Mouse (Mus musculus): ENCODE data around the gene Sox6. TPM values are rescaled to one million over a fixed set of nuclear protein-coding genes. Genes with fewer than 3 reads are reported as not detected.

Gene Sox6
- polyA plus RNA-seq, 1 experiment from 2014 or later = 31.2 TPM

DNA sequence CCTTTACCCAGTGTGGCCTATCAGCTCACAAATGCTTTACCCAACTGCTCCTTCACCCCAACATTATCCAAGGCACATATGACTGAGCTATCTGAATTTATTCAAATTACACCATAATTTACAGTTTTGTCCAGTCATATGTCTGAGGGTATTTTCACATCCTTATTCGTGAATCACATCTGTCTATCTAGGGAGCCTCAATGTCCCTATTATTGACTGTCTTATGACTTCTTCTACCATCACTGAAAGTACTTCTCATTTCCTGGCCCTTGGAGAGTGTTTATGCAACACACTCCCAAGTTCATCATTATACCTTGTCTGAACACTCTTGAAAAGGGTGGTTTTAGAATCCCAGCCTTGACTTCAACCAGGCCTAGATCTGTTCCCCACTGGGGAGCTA, 128.3 kb downstream of the Sox6 start:
- Histone ChIP-seq H3K9ac (ENCODE audit: low read depth, low read length) (no peak overlapping the region), H3K4me2 (ENCODE audit: low read length) (no peak overlapping the region), H3K4me1 (ENCODE audit: control insufficient read depth, insufficient read depth, low read depth, low read length) (no peaks in the 10 kb centered on the region), H3K4me3 (ENCODE audit: low read length) (no peak overlapping the region), H3K27me3 (replicated peaks; ENCODE audit: control insufficient read depth, insufficient read depth, low read length) (no peaks in the 10 kb centered on the region), H3K9me3 (ENCODE audit: control insufficient read depth, low read length) (no peaks in the 10 kb centered on the region), H3K27ac (ENCODE audit: low read depth, low read length) (no peak overlapping the region), H3K36me3 (ENCODE audit: control insufficient read depth, insufficient read depth, low read length) (no peaks in the 10 kb centered on the region)
- no peak for ATAC-seq
- WGBS = 100% methylated on average over 1 of the region's 1 CpGs

DNA sequence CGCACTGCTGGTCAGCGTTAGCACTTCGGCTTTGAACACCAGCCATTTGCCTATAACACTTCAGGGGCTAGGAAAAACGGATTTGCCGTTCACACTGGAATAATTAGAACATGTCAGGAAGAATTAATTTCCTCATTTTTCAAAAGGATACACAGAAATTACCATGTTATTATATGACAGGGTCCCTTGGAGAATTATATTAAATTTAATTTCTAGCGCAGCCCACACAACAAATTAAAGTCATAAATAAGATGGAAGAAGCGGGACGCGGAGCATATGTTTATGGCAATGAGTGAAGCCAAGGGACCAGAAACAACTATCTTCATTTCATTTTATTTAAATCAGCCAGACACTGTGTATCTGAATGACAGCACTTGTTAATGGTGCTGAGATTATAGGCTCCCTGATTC, 133.8 kb downstream of the Sox6 start:
- no peaks in the 10 kb centered on the region for H3K9me3 ChIP-seq (ENCODE audit: control insufficient read depth, low read length)
- no peak overlapping the region for H3K4me3 ChIP-seq (ENCODE audit: low read length)
- H3K27ac ChIP-seq (ENCODE audit: low read depth, low read length) = no peak overlapping the region
- 0 out of 2 replicates have a peak, but pooled peaks cover 3% of the 10 kb centered on the region for H3K27me3 ChIP-seq (replicated peaks; ENCODE audit: control insufficient read depth, insufficient read depth, low read length)
- H3K4me1 ChIP-seq (ENCODE audit: control insufficient read depth, insufficient read depth, low read depth, low read length) = peaks cover 3% of the 10 kb centered on the region
- WGBS = 42% methylated on average over 9 of the region's 9 CpGs
- H3K9ac ChIP-seq (ENCODE audit: low read depth, low read length) = no peak overlapping the region
- H3K4me2 ChIP-seq (ENCODE audit: low read length) = no peak overlapping the region
- H3K36me3 ChIP-seq (ENCODE audit: control insufficient read depth, insufficient read depth, low read length) = no peaks in the 10 kb centered on the region
- peak; percentile 50; the same call in 1 of the 2 replicates for ATAC-seq

DNA sequence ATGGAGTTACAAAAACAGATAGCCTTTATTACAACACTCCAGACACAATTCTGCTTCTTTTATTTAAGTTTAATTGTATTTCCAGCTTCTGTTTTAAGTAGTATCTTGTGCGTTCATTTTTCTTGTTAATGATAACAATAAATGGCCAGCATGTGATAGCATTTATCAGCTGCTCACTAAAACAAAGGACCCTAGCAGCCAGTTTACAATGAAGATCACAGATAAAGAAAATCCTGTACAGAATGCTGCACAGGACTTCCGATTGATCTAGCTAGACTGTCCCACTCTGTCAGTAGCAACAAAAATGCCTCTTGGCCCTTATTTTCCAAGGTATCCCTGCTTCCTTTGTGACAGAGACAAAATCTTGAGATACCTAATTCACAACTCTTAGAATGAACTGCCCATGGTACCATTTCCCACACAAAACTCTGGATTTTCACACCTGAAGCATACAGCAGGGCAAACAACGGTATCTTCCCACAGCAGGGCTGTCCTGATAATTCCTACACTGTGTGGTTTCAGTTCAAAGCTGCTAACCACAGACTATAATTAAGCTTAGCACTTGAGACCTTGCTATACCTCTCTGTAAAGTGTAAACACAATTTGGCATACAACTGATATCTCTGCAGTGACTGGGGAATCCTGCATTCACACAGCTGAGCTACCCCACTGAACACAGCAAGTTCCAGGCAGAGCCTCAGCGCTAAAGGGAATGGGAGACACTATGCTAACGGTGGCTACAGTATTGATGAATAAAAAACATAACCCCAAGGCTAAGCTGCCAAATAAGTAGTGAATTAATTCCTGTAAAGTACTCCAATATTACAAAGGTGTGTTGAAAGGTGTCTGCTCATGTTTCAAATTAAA, 134.4 kb downstream of the Sox6 start:
- Histone ChIP-seq H3K36me3 (ENCODE audit: control insufficient read depth, insufficient read depth, low read length) (no peaks in the 10 kb centered on the region), H3K4me3 (ENCODE audit: low read length) (no peak overlapping the region), H3K4me1 (ENCODE audit: control insufficient read depth, insufficient read depth, low read depth, low read length) (peaks cover 3% of the 10 kb centered on the region), H3K4me2 (ENCODE audit: low read length) (0 out of 2 replicates have a peak overlapping the region, but pooled peaks have one; percentile 4), H3K9ac (ENCODE audit: low read depth, low read length) (no peak overlapping the region), H3K9me3 (ENCODE audit: control insufficient read depth, low read length) (no peaks in the 10 kb centered on the region), H3K27ac (ENCODE audit: low read depth, low read length) (no peak overlapping the region), H3K27me3 (replicated peaks; ENCODE audit: control insufficient read depth, insufficient read depth, low read length) (0 out of 2 replicates have a peak, but pooled peaks cover 3% of the 10 kb centered on the region)
- WGBS = 50% methylated on average over 5 of the region's 5 CpGs
- ATAC-seq = peak; percentile 45; the same call in 1 of the 2 replicates

DNA sequence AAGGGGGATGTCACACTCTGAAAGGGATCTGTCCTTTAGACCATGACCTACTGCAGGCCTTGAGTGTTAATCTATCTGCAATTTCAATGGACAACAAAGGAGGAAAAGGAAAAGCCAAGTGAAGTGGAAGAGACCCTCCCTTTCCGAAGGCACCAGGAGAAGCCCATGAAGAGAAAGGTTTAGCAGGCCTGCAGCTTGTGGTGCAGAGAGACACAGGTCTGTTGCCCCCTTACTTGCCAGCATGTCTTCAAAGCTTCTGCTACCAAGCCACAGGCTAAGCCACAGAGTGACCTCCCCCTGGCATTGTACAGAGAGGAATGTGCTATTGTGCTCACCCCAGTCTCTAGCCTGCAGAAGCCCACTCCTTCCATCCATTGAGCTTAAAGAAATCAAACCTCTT, 135.2 kb downstream of the Sox6 start:
- ATAC-seq = no peak
- Histone ChIP-seq H3K4me1 (ENCODE audit: control insufficient read depth, insufficient read depth, low read depth, low read length) (peaks cover 3% of the 10 kb centered on the region), H3K4me3 (ENCODE audit: low read length) (no peak overlapping the region), H3K9me3 (ENCODE audit: control insufficient read depth, low read length) (no peaks in the 10 kb centered on the region), H3K4me2 (ENCODE audit: low read length) (no peak overlapping the region), H3K27ac (ENCODE audit: low read depth, low read length) (no peak overlapping the region), H3K27me3 (replicated peaks; ENCODE audit: control insufficient read depth, insufficient read depth, low read length) (0 out of 2 replicates have a peak, but pooled peaks cover 3% of the 10 kb centered on the region), H3K9ac (ENCODE audit: low read depth, low read length) (no peak overlapping the region), H3K36me3 (ENCODE audit: control insufficient read depth, insufficient read depth, low read length) (no peaks in the 10 kb centered on the region)
- WGBS = 32% methylated on average over 1 of the region's 1 CpGs

DNA sequence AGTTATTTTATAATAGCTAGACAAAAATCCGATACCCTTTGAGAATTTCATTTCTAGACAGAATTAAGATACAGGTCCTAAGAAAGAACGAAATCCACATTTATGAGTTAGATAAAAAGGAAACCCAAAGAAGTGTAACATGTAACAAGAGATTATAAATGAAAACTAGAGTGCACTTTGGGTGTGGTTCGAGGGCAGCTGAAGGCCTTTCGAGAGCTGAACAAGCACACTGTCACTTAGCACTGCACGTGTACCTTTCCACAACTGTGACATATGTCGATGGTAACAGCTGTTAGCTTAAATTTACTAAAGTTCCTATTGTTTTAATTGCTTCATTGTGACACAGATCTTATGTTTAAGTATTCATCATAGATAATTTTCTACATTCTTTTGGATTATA, 142.8 kb downstream of the Sox6 start:
- 86% methylated on average over 6 of the region's 6 CpGs for WGBS
- no peaks in the 10 kb centered on the region for H3K4me1 ChIP-seq (ENCODE audit: control insufficient read depth, insufficient read depth, low read depth, low read length)
- H3K27ac ChIP-seq (ENCODE audit: low read depth, low read length) = no peak overlapping the region
- no peaks in the 10 kb centered on the region for H3K9me3 ChIP-seq (ENCODE audit: control insufficient read depth, low read length)
- ATAC-seq = no peak
- no peak overlapping the region for H3K4me2 ChIP-seq (ENCODE audit: low read length)
- H3K9ac ChIP-seq (ENCODE audit: low read depth, low read length) = no peak overlapping the region
- H3K4me3 ChIP-seq (ENCODE audit: low read length) = no peak overlapping the region
- peaks cover 3% of the 10 kb centered on the region; the same call in 1 of the 2 replicates for H3K27me3 ChIP-seq (replicated peaks; ENCODE audit: control insufficient read depth, insufficient read depth, low read length)
- no peaks in the 10 kb centered on the region for H3K36me3 ChIP-seq (ENCODE audit: control insufficient read depth, insufficient read depth, low read length)

DNA sequence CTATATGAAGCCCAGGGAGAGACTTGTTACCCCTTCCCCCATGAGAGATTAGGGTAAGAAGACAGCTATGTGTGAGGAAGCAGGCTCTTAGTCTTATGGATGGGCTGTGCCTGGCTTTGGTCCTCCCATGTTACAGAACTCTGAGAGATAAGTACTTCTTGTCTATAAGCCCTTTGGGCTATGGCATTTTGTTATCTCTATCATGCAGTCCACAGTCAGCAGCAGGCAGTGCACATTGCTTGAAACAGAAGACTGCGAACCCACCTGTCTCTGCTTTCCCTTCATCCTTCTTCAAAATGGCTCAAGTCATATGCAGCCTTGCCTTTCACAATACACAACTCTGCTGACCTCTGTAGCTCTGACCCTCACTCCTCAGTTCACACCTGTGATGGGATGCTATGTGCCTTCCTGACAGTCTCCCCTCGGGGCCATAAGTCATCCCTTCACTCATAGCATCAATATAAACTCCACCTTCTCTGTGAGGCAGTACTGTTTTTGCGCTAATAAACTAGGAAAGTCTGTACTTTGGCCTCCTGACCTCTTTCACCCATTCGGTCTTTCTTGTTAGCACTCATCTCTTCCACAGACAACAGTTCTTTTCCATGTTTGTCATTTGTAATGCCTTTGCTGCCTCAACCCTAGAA, 143.4 kb downstream of the Sox6 start:
- Histone ChIP-seq H3K27me3 (replicated peaks; ENCODE audit: control insufficient read depth, insufficient read depth, low read length) (peaks cover 3% of the 10 kb centered on the region; the same call in 1 of the 2 replicates), H3K9ac (ENCODE audit: low read depth, low read length) (no peak overlapping the region), H3K27ac (ENCODE audit: low read depth, low read length) (no peak overlapping the region), H3K36me3 (ENCODE audit: control insufficient read depth, insufficient read depth, low read length) (no peaks in the 10 kb centered on the region), H3K9me3 (ENCODE audit: control insufficient read depth, low read length) (no peaks in the 10 kb centered on the region), H3K4me2 (ENCODE audit: low read length) (no peak overlapping the region), H3K4me3 (ENCODE audit: low read length) (no peak overlapping the region), H3K4me1 (ENCODE audit: control insufficient read depth, insufficient read depth, low read depth, low read length) (no peaks in the 10 kb centered on the region)
- ATAC-seq = no peak
- WGBS = 92% methylated on average over 4 of the region's 4 CpGs

DNA sequence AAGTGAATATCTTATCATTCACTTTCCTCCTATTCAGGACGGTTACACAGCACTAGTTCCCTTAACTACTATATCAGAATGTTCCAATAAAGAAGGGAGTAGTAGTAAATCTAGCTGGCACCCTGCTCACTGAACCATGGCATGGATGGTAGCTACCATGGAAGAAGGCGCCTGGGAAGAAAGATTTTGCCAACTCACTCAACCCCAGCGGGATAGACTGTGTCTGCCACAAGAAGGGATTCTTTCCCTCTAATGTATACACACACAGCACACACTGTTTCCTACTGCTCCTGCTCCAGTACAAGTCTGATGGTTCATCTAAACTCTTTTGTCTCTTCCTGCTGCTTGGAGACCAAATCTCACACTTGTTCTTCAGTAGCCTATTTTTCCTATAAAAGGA, 147.1 kb downstream of the Sox6 start:
- H3K9me3 ChIP-seq (ENCODE audit: control insufficient read depth, low read length) = no peaks in the 10 kb centered on the region
- no peaks in the 10 kb centered on the region for H3K36me3 ChIP-seq (ENCODE audit: control insufficient read depth, insufficient read depth, low read length)
- H3K4me2 ChIP-seq (ENCODE audit: low read length) = no peak overlapping the region
- no peak overlapping the region for H3K9ac ChIP-seq (ENCODE audit: low read depth, low read length)
- no peak overlapping the region for H3K27ac ChIP-seq (ENCODE audit: low read depth, low read length)
- no peak for ATAC-seq
- no peaks in the 10 kb centered on the region for H3K4me1 ChIP-seq (ENCODE audit: control insufficient read depth, insufficient read depth, low read depth, low read length)
- 92% methylated on average over 3 of the region's 3 CpGs for WGBS
- no peak overlapping the region for H3K4me3 ChIP-seq (ENCODE audit: low read length)
- H3K27me3 ChIP-seq (replicated peaks; ENCODE audit: control insufficient read depth, insufficient read depth, low read length) = peaks cover 3% of the 10 kb centered on the region; the same call in 1 of the 2 replicates

DNA sequence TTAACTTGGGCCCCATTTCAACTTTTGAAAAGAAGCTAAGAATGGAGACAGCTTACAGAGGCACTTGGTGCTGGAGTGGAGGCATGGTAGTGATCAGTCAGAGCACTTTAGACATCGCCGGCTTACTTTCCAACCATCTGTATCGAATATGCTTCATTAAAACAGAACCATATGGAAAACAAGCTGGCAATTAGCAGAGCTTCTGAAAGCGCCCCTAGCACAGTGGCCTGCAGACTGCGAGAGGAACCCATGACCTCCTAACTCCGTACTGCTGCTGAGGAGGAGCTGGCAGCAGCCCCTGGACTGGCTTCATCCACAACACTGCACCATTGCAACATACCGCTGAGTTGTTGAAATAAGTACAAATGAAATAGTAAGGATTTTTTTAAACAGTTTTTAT, 148.7 kb downstream of the Sox6 start:
- no peaks in the 10 kb centered on the region for H3K36me3 ChIP-seq (ENCODE audit: control insufficient read depth, insufficient read depth, low read length)
- no peak overlapping the region for H3K27ac ChIP-seq (ENCODE audit: low read depth, low read length)
- no peaks in the 10 kb centered on the region; the same call in 1 of the 2 replicates for H3K27me3 ChIP-seq (replicated peaks; ENCODE audit: control insufficient read depth, insufficient read depth, low read length)
- no peak overlapping the region for H3K9ac ChIP-seq (ENCODE audit: low read depth, low read length)
- WGBS = 71% methylated on average over 7 of the region's 7 CpGs
- no peak overlapping the region for H3K4me2 ChIP-seq (ENCODE audit: low read length)
- no peak overlapping the region for H3K4me3 ChIP-seq (ENCODE audit: low read length)
- H3K9me3 ChIP-seq (ENCODE audit: control insufficient read depth, low read length) = no peaks in the 10 kb centered on the region
- ATAC-seq = peak; percentile 61; the same call in 1 of the 2 replicates
- H3K4me1 ChIP-seq (ENCODE audit: control insufficient read depth, insufficient read depth, low read depth, low read length) = no peaks in the 10 kb centered on the region

DNA sequence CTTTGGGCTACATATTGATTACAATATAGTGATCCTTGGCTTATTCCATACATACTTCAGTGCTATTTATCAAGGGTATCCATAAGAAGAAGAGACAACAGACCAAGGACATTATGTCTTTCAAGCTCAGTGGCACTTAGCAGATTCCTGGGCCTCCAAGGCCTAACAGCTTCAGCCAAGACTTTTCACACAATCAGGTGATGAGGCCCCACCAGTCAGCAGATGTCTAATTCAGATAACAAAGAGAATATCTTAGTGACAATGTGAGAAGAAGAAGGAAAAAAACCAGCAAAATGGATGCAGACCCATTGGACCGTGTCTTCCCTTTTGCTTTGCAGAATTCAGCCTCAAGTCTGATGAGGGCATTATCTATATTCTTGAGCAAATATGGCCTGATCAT, 150.0 kb downstream of the Sox6 start:
- Histone ChIP-seq H3K4me1 (ENCODE audit: control insufficient read depth, insufficient read depth, low read depth, low read length) (no peaks in the 10 kb centered on the region), H3K9me3 (ENCODE audit: control insufficient read depth, low read length) (no peaks in the 10 kb centered on the region), H3K27me3 (replicated peaks; ENCODE audit: control insufficient read depth, insufficient read depth, low read length) (no peaks in the 10 kb centered on the region), H3K4me2 (ENCODE audit: low read length) (no peak overlapping the region), H3K9ac (ENCODE audit: low read depth, low read length) (no peak overlapping the region), H3K4me3 (ENCODE audit: low read length) (no peak overlapping the region), H3K36me3 (ENCODE audit: control insufficient read depth, insufficient read depth, low read length) (no peaks in the 10 kb centered on the region), H3K27ac (ENCODE audit: low read depth, low read length) (no peak overlapping the region)
- no peak for ATAC-seq
- WGBS = 100% methylated on average over 1 of the region's 1 CpGs

Measured in hindbrain, embryonic 16.5 days (tissue).